Mouse (Mus musculus): ENCODE measurements at regions not wholly inside any gene's neighbourhood (a gene's known extent, or its start where the extent isn't known, plus 50 kb on each side); places are given as distances from the start of the nearest gene placed in this dataset.

GRCm38 (mm10) chr7:68470983-68471382, 197.3 kb downstream of the Fam169b start:
- H3K27me3 ChIP-seq (ENCODE audit: control insufficient read depth, insufficient read depth, low read length), result no peaks in the 10 kb centered on the region
- H3K9ac ChIP-seq (ENCODE audit: low read depth, low read length, severe bottlenecking), result no peak overlapping the region
- no peaks in the 10 kb centered on the region for H3K36me3 ChIP-seq (ENCODE audit: control insufficient read depth, insufficient read depth, low read length)
- no peak overlapping the region for H3K4me2 ChIP-seq (replicated peaks; ENCODE audit: low read depth, low read length, severe bottlenecking)
- no peak overlapping the region for H3K27ac ChIP-seq (replicated peaks; ENCODE audit: low read depth, low read length)
- 0 out of 2 replicates have a peak, but pooled peaks cover 3% of the 10 kb centered on the region for H3K4me1 ChIP-seq (ENCODE audit: control insufficient read depth, insufficient read depth, low read length)
- 25% methylated on average over 11 of the region's 11 CpGs for WGBS
- no peak for TF ChIP-seq POLR2A (IDR thresholded peaks at IDR 0.05; ENCODE audit: borderline replicate concordance, extremely low read depth, insufficient read depth, insufficient read length)
- no peak overlapping the region for H3K4me3 ChIP-seq (replicated peaks; ENCODE audit: low read length)
- ATAC-seq (ENCODE audit: low FRiP score, low read depth), result no peak
- H3K9me3 ChIP-seq (ENCODE audit: control insufficient read depth, low read length), result no peaks in the 10 kb centered on the region
- DNase-seq (ENCODE audit: low spot score), result no peak

- ATAC-seq (ENCODE audit: low FRiP score, low read depth) (no peak), DNase-seq (ENCODE audit: low spot score) (no peak)
- Histone ChIP-seq H3K27ac (replicated peaks; ENCODE audit: low read depth, low read length) (no peak overlapping the region), H3K9me3 (ENCODE audit: control insufficient read depth, low read length) (no peaks in the 10 kb centered on the region), H3K4me2 (replicated peaks; ENCODE audit: low read depth, low read length, severe bottlenecking) (no peak overlapping the region), H3K27me3 (ENCODE audit: control insufficient read depth, insufficient read depth, low read length) (no peaks in the 10 kb centered on the region), H3K4me1 (ENCODE audit: control insufficient read depth, insufficient read depth, low read length) (0 out of 2 replicates have a peak, but pooled peaks cover 3% of the 10 kb centered on the region), H3K36me3 (ENCODE audit: control insufficient read depth, insufficient read depth, low read length) (no peaks in the 10 kb centered on the region), H3K4me3 (replicated peaks; ENCODE audit: low read length) (no peak overlapping the region), H3K9ac (ENCODE audit: low read depth, low read length, severe bottlenecking) (no peak overlapping the region)
- 67% methylated on average over 5 of the region's 5 CpGs for WGBS
- TF ChIP-seq POLR2A (IDR thresholded peaks at IDR 0.05; ENCODE audit: borderline replicate concordance, extremely low read depth, insufficient read depth, insufficient read length), result no peak
These were observed 194.9 kb downstream of the Fam169b start for GRCm38 (mm10) chr7:68468574-68468973.

DNA sequence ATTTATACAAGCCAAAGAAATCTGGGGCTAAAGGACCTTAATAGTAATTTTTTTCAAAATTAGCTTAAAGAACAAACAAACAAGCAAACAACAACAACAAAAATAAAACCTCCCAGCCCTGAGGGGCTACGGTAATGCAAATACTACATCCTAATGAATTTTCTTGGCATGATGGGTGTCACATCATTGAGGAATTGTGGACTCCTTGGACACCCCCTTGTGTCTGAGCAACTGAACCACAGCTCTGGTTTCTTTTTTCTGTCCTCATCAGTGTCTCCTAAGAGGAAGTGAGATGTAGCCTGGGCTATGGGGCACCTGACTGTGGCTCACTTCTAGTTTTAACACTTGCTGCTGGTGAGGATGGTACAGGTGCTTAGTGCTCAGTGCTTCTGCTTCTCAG, 184.2 kb downstream of the Fam169b start:
- Histone ChIP-seq H3K36me3 (ENCODE audit: control insufficient read depth, insufficient read depth, low read length) (no peaks in the 10 kb centered on the region), H3K9me3 (ENCODE audit: control insufficient read depth, low read length) (no peaks in the 10 kb centered on the region), H3K4me1 (ENCODE audit: control insufficient read depth, insufficient read depth, low read length) (0 out of 2 replicates have a peak, but pooled peaks cover 5% of the 10 kb centered on the region), H3K27ac (replicated peaks; ENCODE audit: low read depth, low read length) (no peak overlapping the region), H3K4me3 (replicated peaks; ENCODE audit: low read length) (no peak overlapping the region), H3K4me2 (replicated peaks; ENCODE audit: low read depth, low read length, severe bottlenecking) (no peak overlapping the region), H3K27me3 (ENCODE audit: control insufficient read depth, insufficient read depth, low read length) (peaks cover 4% of the 10 kb centered on the region; the same call in 1 of the 2 replicates), H3K9ac (ENCODE audit: low read depth, low read length, severe bottlenecking) (no peak overlapping the region)
- 96% methylated on average over 1 of the region's 1 CpGs for WGBS
- ATAC-seq (ENCODE audit: low FRiP score, low read depth) (no peak), DNase-seq (ENCODE audit: low spot score) (no peak)
- no peak for TF ChIP-seq POLR2A (IDR thresholded peaks at IDR 0.05; ENCODE audit: borderline replicate concordance, extremely low read depth, insufficient read depth, insufficient read length)

DNA sequence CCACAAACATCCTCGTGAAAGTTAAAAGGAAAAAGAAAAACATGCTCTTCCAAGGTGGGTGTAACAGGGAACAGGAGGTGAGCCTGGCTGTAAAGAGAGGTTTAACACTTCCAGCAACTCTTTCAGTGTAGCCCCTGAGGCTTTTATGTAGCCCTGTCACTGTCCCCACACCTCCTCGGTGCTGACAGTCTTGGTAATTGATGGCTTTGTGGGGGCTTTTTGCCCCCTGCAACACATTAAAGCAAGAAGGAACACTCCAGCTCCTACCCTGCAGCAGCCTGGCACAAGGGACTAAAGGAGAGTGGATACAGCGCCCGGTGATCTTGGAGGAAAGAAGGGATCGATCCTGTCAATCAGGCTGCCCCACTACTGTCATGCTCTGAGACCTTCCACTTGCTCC, 181.8 kb downstream of the Fam169b start:
- H3K36me3 ChIP-seq (ENCODE audit: control insufficient read depth, insufficient read depth, low read length), result no peaks in the 10 kb centered on the region
- 18% methylated on average over 5 of the region's 5 CpGs for WGBS
- TF ChIP-seq POLR2A (IDR thresholded peaks at IDR 0.05; ENCODE audit: borderline replicate concordance, extremely low read depth, insufficient read depth, insufficient read length), result no peak
- peaks cover 4% of the 10 kb centered on the region; the same call in 1 of the 2 replicates for H3K27me3 ChIP-seq (ENCODE audit: control insufficient read depth, insufficient read depth, low read length)
- H3K4me1 ChIP-seq (ENCODE audit: control insufficient read depth, insufficient read depth, low read length), result 0 out of 2 replicates have a peak, but pooled peaks cover 5% of the 10 kb centered on the region
- ATAC-seq (ENCODE audit: low FRiP score, low read depth) (no peak), DNase-seq (ENCODE audit: low spot score) (no peak)
- no peak overlapping the region for H3K4me3 ChIP-seq (replicated peaks; ENCODE audit: low read length)
- no peak overlapping the region for H3K9ac ChIP-seq (ENCODE audit: low read depth, low read length, severe bottlenecking)
- H3K27ac ChIP-seq (replicated peaks; ENCODE audit: low read depth, low read length), result no peak overlapping the region
- H3K4me2 ChIP-seq (replicated peaks; ENCODE audit: low read depth, low read length, severe bottlenecking), result no peak overlapping the region
- no peaks in the 10 kb centered on the region for H3K9me3 ChIP-seq (ENCODE audit: control insufficient read depth, low read length)

DNA sequence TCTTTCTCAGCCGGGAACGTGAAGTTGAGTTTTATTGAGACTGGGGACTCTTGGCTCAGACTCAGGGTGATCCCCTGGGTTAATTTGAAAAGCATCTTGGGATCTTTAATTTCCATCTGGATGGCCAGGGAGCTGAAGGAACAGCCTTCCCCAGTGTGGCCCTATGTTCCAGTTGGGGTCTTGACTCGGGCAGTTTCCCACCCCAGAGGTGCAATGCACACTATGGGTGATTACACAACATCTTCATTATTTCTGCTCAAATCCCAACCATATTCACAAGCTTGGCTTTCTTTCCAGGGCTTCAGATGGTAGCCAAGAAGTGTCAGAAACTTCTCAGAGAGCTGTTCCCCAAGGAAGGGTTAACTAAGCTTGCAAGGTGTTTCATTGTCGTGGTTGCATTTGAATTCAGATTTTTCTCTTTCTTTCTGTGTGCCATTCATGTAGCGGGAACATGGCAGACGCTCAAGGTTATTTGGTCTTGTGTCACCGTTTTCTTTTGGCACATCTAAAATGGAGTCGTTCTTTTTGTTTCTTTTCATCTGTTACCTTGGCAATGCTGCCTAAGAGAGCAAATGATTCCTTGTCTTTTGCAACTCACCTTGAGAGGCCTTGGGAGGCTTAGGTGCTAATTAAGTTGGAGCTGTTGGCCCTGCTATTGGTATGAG, 179.5 kb downstream of the Fam169b start:
- H3K9me3 ChIP-seq (ENCODE audit: control insufficient read depth, low read length), result no peaks in the 10 kb centered on the region
- H3K4me1 ChIP-seq (ENCODE audit: control insufficient read depth, insufficient read depth, low read length), result 0 out of 2 replicates have a peak, but pooled peaks cover 5% of the 10 kb centered on the region
- H3K4me3 ChIP-seq (replicated peaks; ENCODE audit: low read length), result no peak overlapping the region
- no peaks in the 10 kb centered on the region for H3K36me3 ChIP-seq (ENCODE audit: control insufficient read depth, insufficient read depth, low read length)
- ATAC-seq (ENCODE audit: low FRiP score, low read depth) (no peak), DNase-seq (ENCODE audit: low spot score) (no peak)
- no peak overlapping the region for H3K27ac ChIP-seq (replicated peaks; ENCODE audit: low read depth, low read length)
- 71% methylated on average over 8 of the region's 8 CpGs for WGBS
- no peak for TF ChIP-seq POLR2A (IDR thresholded peaks at IDR 0.05; ENCODE audit: borderline replicate concordance, extremely low read depth, insufficient read depth, insufficient read length)
- H3K9ac ChIP-seq (ENCODE audit: low read depth, low read length, severe bottlenecking), result no peak overlapping the region
- no peak overlapping the region for H3K4me2 ChIP-seq (replicated peaks; ENCODE audit: low read depth, low read length, severe bottlenecking)
- H3K27me3 ChIP-seq (ENCODE audit: control insufficient read depth, insufficient read depth, low read length), result peaks cover 4% of the 10 kb centered on the region; the same call in 1 of the 2 replicates
